Mouse (Mus musculus) layer of hippocampus, adult 9-11 months (tissue): ENCODE data around the gene Adgrg7.

ENCODE experiments used
- DNase-seq: peaks from one replicate; pipeline ENCODE4 v3.0.0; 2022

The Adgrg7 gene

DNA sequence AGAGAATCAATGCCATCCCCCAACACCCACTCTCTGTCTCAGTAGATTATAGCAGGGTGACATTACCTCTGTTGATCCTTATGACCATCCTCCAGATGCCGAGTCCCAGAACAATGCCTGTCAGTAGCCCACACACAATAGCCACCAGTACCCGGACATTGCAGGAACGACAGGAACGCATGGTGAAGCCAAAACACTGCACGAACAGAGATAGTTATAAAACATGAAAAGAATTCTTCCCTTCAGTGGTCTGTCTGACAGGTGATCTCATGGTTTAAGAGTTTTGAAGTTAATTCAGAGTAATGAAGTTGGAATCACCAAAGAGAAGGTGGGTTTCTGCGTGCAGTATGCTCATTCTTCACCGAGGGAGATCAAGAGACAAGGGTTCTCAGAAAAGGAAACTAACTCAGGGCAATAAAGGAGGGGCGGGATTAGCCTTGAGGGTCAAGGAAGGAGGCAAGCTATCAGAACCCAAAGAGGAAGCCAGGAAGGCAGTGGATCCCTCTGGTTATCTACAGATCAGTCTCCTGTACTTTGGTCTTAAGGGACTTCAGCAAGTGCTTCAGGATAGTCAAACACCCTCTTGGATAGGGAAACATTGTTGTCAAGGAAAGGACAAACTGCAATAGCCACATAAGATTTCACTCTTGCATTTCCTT, at the start of gene Adgrg7:
Gene Adgrg7, minus strand, starts transcription at position 375 of the 659 bp plus-strand sequence.
- no peak for DNase-seq

DNA sequence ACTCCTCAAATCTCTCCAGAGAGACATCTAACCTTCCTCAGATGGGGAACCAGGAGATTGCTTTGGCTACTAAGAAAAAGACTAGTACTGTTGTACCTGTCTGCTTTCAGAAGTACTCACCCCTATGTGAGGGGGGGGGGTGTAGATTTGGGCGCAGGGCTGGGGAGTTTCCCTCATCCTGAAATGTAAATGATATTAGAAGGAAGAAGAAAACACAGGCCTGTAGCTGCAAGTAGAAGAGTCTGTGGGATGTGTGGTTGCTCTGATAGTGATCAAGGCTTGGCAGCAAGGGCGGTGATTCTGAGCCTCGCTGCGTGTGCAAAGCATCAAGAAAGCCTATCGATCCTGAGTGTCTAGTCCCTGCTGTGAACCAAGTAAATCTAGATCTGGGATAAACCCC, 47.3 kb upstream of the Adgrg7 start:
- no peak for DNase-seq

DNA sequence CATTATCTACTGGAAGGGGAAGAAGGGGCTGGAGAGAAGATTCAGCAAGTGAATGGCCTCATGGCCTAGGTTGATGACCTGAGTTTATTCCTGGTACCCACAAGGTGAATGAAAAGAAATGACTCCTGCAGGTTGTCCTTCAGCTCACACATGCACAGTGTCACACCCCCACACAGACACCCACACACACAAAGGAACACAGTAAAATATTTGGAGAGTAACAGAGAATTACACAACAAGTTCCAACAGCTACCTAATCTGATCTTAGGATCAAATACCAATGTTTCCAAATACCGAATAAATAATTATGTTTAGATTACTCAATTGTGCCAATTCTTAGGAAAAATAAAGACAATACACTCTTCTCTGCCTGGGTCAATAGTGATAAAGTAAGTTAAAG, 37.7 kb upstream of the Adgrg7 start:
- DNase-seq, result no peak

DNA sequence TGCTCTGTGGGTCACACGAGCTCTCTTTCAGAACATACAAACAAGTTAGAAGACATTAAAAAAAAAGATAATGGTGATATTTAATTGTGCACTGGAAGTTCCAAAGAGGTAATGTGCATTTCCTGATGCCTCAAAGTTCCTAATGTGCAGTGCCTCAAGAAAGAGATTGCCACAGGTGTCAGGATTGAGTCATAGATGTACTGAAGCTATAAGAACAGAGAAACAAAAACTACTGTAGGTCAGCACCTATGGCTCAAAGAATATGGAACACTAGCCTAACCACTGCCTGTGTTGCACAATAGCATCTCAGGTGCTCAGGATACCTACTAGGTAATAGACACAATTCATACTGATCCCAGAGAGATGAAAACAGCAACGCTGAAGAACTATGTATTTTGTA, 36.3 kb upstream of the Adgrg7 start:
- DNase-seq, result no peak

DNA sequence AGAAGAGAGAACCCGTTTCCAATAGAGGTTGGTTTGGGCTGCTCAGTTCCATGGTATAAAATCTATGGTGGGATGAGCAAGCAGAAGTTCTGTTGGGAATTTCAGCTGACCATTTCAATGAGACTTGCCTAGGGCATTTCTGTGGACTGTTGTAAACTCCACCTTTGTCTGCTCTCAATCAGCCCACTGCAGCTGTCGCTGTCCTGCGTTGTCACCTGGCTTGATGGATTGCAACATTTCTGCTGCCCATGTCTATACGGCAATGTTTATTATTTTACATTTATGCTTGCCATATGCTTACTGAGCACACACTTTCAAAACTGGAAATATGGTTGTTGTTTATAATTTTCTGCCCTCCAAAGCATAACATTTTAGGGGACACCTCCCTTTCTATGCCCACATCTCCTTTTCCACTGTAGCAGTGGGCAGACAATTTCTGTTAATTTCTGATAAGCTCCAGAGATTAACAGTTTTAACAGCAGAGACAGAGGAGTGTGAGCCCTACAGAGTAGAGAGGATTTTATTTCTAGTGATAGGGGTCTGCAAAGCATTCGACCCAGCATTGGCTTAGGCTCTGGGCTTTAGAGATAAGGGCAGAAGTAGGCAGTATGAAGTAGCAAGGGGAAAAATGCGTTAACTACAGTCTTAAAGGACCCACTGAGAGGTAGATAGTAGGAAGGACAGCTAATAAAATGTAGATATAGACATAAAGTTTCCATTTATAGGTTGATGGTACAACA, 5.9 kb upstream of the Adgrg7 start:
- DNase-seq, result no peak

DNA sequence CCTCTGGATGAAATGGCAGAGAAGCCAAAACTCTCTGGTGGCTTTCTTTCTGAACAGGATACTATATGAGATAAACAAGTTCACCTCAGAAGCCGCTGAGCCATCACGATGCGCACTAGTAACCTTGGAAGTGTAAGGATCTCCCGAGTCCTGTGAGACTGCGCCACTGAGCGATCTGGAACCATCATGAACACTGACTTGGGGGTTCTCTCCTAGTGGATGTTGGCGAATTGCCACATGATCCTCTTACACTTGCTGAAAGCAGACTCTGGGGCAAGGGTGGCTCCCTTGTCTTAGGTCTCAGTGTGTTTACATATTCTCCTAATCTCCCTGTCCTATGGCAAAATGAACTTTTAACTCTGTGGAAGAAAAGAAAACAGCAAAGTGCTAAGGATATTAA, 5.3 kb upstream of the Adgrg7 start:
- no peak for DNase-seq

DNA sequence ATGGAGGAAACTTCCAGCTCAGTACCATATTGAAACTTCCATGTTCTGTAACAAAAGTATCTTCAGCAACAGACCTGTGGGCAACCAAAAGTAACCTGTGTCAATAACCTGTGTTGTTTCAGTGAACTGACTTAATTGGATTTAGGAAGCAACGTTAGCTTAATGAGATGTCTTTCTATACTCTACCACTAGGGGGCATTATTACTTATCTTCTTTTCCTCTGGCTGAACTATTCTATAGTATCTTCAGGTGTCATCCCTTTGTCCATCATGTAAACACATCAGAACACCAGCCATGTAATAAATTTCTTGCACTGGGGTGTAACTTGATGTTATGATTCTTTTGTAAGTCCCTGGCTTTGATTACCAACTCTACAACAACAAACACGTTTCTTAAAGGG, 4.8 kb upstream of the Adgrg7 start:
- no peak for DNase-seq

DNA sequence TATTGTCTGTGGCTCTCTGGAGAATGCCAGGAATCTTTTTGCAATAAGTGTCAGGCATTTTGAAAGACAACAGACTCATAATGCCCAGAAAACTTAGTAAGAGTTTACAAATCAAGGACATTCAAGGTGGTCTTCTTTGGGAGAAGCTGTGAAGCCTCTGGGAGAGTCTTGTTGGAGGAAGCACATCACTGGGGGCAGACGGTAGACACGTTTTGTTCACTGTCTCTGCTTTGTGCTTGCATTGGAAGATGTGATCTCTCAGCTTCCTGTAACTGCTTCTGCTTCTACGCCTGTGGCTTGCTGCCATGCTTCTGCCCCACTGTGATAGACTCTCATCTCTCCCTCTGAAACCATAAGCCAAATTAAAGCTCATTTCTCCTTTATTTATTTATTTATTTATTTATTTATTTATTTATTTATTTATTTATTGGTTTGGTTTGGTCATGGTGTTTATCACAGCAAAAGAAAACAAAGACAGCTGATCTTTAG, 3.9 kb upstream of the Adgrg7 start:
- no peak for DNase-seq

DNA sequence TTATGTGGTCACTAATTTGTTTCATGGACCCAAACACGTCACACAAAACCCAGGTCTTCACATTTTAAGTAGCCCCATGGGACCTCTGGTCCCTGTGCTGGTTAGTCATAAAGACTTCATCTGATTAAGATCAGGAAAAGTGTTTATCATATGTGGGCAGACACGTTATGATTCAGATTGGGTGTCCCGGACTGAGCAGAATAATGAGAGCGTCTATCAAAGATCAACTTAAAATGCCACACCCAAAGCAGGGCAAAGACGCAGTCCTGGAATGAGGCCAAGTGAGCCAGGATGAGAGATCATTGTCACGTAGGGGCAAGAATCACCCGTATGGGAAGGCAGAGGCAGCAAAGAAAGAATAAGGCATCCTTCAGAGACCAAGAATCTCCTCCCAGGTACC, 3.2 kb upstream of the Adgrg7 start:
- DNase-seq, result no peak

DNA sequence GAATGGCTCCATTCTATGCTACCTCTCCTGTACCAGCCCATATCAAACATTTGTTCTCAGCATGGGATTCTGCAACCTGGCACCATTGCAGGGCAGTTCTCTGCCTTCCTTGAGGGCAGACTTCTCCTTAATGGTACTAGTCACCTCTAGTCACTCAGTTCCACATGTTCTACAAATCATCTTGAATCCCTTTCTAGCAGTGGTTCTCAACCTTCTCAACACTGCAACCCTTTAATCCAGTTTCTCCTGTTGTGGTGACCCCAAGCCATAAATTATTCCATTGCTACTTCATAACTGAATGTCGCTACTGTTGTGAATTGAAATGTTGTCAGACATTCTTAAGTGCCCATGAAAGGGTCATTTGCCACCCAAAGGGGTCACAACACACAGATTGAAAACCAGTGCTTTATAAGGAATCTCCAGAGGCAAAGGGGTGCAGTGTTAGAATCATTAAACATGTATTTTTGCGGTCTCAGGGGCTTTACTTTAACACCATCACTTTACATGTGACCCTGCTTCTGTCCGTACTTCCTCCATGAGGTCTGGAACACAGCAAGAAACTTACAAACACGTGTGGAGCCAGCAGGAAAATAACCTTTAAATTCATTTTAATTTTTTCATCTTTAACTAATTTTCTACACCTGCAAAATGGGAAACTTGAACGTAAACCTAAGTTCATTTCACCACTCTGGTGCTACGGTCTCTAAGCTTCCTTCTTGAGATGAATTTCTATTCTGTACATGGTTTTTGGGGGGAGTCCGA, 1.1 kb downstream of the Adgrg7 start:
- DNase-seq, result no peak

DNA sequence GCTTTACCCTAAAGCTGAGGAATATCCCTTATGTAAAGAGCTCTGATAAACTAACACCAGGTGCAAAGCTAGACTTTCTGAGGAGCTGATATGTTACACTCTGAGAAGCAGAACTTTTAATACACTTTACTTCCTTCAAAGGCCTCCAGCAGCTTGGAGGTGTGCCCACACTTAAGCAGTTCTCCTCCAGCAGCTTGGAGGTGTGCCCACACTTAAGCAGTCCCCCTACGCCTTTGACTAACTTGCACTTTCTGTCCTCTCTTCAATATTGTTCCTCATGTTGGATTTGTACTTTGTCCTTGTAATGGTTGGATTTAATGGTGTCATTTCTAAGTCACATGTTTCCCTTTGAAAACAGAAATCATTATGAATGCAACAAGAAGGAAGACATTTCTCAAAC, 1.9 kb downstream of the Adgrg7 start:
- no peak for DNase-seq

DNA sequence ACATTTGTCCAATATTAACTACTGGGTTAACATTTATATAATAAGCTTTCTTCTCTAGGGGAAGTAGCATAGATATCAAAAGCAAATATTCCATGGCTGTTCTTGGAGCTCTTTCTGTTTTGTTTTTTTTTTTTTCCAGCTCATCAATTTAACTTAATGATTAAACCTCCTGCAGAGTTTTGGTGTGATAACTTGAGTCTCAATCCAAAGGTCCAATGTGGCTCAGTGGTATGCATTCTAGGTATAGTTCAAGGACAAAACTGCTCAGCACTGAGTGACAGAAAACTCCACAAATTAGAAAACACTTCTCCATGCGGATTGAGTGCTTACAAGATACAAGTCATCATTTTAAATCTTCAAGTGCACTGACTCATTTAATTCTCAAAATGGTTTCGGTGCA, 9.7 kb downstream of the Adgrg7 start:
- no peak for DNase-seq

DNA sequence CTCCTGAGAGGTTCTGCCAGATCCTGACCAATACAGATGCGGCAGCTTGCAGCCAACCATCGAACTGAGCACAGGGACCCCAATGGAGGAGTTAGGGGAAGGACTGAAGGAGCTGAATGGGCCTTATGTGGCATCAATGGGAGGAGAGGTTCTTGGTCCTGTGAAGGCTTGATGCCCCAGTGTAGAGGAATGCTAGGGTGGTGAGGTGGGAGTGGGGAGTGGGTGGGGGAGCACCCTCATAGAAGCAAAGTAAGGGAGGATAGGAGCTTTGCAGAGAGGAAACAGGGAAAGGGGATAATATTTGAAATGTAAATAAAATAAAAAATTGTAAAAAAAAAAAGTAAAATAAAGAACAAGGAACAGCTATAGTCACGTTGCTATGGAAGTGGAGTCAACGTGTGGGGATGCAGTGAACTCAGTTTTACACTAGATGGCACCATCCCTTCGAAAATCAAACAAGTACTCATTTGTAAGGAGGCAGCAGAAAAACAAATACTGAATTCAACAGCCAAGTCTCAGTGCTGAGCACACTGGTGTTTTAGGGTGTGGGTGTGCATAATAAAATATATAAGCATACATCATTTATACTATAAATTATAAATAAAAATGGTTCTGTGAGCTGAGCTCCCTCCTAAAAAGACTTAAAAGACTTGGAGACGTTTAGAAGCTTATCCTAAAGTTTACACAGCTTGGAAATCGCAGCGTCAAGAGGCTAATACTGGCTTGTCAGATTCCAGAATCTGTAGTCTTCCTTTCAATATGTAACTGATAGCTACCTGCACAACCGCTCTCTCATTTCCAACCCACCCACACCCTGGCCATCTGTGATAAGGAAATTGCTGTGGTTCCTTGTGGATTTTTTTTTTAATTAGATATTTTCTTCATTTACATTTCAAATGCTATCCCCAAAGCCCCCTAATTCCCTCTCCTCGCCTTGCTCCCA, 24.2 kb downstream of the Adgrg7 start:
- peak; percentile 50 for DNase-seq

DNA sequence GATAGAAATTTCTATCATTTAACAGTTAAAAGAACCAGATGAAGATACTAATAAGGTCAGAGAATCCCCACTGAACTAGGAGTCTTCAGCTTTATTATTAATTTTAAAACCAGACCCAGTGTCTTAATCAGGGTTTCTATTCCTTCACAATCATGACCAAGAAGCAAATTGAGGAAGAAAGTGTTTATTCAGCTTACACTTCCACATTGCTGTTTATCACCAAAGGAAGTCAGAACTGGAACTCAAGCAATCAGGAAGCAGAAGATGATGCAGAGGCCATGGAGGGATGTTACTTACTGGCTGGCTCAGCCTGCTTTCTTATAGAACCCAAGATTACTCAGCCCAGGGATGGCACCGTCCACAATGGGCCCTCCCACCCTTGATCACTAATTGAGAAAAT, 66.6 kb downstream of the Adgrg7 start:
- no peak for DNase-seq

DNA sequence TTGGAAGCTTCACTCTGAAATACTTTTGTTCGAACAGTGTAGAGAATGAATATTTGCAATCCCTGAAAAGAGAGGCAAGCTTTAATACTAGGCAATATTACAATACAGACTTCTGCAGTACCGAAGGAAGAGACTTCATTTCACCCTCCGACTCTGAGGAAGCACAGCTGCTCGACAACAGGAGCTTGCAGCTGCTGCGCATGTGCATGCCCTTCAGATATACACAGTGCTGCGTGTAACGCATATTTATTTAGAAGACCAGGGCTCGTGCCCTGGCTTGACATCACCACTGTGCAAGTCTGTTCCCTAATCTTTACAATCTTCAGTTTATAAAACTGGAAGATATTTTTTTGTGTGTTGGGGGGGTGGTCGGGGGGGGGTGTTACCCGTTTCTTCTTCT, 70.7 kb downstream of the Adgrg7 start:
- DNase-seq, result no peak

DNA sequence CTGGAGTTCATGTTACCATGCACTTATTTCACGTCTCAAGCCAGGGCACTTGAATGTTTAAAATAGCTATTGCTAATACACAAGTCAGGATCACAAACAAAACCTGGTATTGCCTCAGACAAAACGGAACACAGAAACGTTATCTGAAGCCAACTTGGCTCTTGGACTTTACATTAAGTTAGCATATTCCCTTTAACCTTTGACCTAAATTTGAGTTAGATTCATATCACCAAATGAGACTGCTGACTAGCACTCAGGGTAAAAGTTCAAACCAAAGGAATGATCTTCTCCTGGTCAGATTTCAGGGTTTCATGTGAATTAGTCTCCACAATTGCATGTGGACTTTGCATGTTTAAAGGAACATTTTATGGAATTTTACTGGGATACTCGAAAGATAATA, 73.3 kb downstream of the Adgrg7 start:
- no peak for DNase-seq

DNA sequence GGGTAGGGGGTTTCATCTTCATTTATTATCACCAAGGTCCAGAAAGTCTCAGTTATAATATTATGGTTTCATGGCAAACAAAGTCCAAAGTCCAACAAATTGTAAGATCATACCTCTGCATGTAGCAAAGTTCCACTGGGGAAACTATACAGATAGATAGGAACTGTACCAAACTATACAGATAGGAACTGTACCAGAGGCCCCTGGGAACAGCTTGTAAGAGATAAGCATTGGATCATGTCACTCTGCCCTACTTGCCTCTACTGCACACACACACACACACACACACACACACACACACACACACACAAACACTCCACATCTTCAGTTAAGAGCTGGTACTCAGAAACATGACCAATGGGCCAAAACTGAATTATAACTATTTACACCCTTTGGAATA, 76.6 kb downstream of the Adgrg7 start:
- no peak for DNase-seq

DNA sequence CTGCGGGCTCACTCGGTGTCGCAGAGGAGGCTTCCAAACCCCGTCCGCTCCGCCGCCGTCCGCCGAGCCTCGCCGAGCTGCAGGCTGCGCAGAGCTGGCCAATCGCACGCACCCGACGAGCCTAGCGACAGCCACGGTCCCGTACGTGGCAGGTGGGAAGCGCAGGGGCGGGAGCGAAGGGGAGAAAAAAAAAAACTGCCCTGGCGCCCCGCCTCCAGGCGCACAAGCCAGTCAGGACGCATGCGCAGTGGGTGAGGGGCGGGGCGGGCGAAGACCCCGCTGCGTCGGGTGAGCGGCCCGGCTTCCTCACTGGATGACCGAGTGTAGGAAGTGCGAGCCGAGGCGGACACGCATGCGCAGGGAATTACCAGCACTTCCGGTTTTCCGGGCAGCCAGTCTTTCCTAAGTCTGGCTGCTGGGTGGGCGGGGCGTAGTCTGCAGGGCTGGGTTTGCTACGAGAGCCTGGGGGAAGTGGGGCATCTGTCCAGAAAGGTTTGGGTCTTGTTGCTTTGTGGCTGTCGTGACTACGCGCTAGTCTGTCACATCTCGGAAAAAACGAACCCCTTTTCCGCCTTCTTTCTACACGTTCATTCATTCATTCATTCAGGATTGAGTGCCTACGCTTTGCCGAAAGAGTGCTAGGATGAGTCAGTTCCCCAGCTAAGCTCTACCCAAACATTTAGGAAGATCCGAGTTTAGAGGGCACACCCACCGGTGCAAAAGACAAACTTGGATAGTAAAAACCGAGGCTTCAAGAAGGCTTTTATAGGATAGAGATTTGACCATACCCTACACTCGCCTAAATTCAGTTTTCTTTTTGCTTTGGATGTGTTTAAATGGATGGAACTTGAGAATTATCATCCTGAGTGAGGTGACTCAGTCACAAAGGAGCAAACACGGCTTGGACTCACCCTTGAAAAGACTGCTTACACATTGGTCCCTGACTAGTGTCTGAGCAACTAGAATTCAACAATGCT, 78.1 kb downstream of the Adgrg7 start, which contains the start of gene Tfg:
Gene Tfg, minus strand, starts transcription at position 227 of the 977 bp plus-strand sequence.
- DNase-seq, result peak; percentile 99

DNA sequence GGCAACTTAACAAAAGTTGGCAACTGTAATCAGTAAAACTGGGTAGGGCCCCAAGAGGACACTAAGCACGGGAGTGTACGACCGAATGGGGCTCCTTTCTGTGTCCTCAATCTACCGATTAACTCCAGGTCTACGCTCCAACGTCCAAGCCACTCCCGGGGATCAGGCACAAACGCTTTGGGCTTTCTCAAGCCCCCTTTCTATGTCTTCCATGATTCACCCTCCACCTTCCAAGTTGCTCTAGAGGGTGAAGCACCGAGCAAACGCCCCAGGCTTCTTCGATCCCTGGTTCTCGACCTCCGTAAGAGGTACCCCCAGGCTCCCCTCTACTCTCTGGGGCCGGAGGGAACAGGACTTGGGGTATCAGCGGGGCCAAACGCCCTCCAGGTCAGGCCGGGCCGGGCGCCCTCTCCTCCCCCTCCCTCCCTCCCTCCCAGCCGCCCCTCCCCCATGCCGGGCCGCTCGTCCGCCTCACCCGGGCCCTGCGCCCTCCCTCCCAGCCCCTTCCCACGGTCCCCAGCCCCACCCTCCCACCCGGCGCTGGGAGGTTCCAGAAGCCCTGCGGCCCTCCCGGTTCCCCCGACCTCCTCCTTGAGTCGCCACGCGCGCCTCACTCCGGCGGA, 79.0 kb downstream of the Adgrg7 start:
- DNase-seq, result peak; percentile 5

DNA sequence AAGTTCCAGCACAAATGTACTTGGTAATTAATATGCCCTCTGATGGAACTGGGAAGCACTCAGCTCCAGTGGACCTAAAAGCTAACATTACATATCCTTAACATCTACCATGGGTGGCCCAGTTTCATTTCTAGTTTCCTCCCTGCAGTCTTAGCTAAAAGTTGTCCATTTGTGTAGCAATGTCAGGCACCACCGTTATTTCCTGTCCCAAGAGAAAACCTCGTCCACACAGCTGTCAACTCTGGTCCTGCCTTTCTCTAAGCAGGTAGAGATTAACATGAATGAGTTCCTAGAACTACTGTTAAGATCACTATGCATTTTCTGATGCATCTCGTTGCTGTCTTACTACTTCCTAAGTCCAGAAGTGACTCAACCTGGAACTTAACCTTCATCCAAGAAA, 80.0 kb downstream of the Adgrg7 start:
- DNase-seq, result no peak

DNA sequence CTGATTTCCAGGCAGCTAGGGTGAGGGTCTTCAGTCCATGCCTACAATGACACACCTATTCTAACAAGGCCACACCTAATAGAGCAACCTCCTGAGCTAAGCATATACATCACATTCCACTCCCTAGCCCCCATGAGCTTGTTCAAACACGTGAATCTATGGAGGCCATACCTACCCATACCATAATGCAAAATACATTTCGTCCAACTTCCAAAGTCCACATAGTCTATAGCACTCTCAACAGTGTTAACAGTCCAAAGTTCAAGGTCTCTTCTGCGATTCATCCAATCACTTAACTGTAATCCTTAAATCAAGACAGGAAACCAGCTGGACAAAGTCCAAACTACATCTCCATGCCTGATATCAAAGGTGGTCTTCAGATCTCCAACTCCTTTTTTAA, 85.6 kb downstream of the Adgrg7 start:
- no peak for DNase-seq
